Mouse (Mus musculus): ENCODE data around the gene Map1lc3b. TPM values are rescaled to one million over a fixed set of nuclear protein-coding genes. Genes with fewer than 3 reads are reported as not detected.

Gene Map1lc3b
- polyA plus RNA-seq (2012; rRNA removed), result 46.5 and 61.2 TPM in 2 replicates

GRCm38 (mm10) chr8:121590203-121591177, at the start of gene Map1lc3b:
Gene Map1lc3b, plus strand, starts transcription at chr8:121590361.

DNA sequence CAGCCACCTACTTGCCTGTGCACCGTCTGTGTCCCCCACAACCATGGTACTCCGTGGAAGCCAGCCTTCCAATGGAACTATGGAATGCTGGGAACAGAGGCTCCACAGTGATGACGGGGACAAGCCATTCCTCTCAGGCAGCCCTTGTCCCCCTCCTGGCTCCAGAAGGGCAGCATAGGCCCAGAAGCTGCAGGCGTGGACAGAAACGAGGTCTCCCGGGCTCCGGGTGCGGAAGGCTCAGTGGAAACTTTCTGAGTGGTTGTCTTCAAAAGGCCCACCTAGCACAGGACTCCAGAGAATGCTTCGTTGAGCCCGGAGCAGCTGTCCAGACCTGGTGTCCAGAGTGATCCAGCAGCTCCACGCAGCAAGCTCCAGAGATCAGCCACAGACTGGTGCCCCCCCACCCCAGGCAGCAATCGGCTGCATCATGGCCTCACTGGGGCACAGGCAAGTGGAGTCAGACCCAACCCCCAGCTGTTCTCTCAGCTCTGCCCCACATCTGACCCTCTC, 45.8 kb upstream of the Map1lc3b start, which contains the start of gene 1700018B08Rik:
Gene 1700018B08Rik (minus strand): TSS at position 45 of the 510 bp plus-strand sequence.

GRCm38 (mm10) chr8:121578676-121579451, 11.3 kb upstream of the Map1lc3b start, which contains the start of gene Fbxo31:
Gene Fbxo31, minus strand, starts transcription at chr8:121578806.

Other genes starting within 250 kb of the Map1lc3b start
- gene 1700018B08Rik, start 46.0 kb upstream of the Map1lc3b start, polyA plus RNA-seq (2012; rRNA removed), result not detected in 2 replicates
- gene Fbxo31, start 11.6 kb upstream of the Map1lc3b start, polyA plus RNA-seq (2012; rRNA removed), result 15.9 and 17.2 TPM in 2 replicates
- 43.0 and 44.2 TPM in 2 replicates for gene Zcchc14, start 62.5 kb downstream of the Map1lc3b start, polyA plus RNA-seq (2012; rRNA removed)
- 5.8 and 7.4 TPM in 2 replicates for gene Jph3, start 139.3 kb downstream of the Map1lc3b start, polyA plus RNA-seq (2012; rRNA removed)
- gene Klhdc4, start 239.2 kb downstream of the Map1lc3b start, polyA plus RNA-seq (2012; rRNA removed), result 51.0 and 71.4 TPM in 2 replicates

Measured in central nervous system, embryonic 11.5 days (tissue).